ENCODE assay signal across 8 mouse cellular contexts in genomic region chr8:122697181-122697581, GRCm38 (mm10). TPM values are rescaled to one million over a fixed set of nuclear protein-coding genes. Genes with fewer than 3 reads are reported as not detected.
DNase-seq lines count a peak whose midpoint lies in the region; ATAC-seq and TF ChIP-seq lines count a peak whose summit lies in the region.

No protein-coding gene starts in this region.

- no peak overlapping the region for H3K4me2 ChIP-seq in midbrain, postnatal 0 days (ENCODE audit: low read depth, low read length, poor library complexity, severe bottlenecking)
- H3K4me2 ChIP-seq in midbrain, embryonic 15.5 days = no peak overlapping the region
- no peak overlapping the region for H3K4me2 ChIP-seq in kidney, postnatal 0 days (ENCODE audit: low read length)

- H3K27ac ChIP-seq in midbrain, postnatal 0 days (ENCODE audit: low read depth, low read length) = no peak overlapping the region
- H3K27ac ChIP-seq in midbrain, embryonic 15.5 days = no peak overlapping the region
- no peak overlapping the region for H3K27ac ChIP-seq in kidney, postnatal 0 days

- WGBS in midbrain, postnatal 0 days = 81% methylated on average over 3 of the region's 3 CpGs
- 82% methylated on average over 3 of the region's 3 CpGs for WGBS in midbrain, embryonic 15.5 days
- 54% methylated on average over 3 of the region's 3 CpGs for WGBS in kidney, postnatal 0 days

- H3K9me3 ChIP-seq in midbrain, postnatal 0 days (ENCODE audit: low read length) = no peaks in the 10 kb centered on the region
- no peaks in the 10 kb centered on the region for H3K9me3 ChIP-seq in midbrain, embryonic 15.5 days
- H3K9me3 ChIP-seq in kidney, postnatal 0 days (replicated peaks; ENCODE audit: low read length) = no peaks in the 10 kb centered on the region

- H3K27me3 ChIP-seq in midbrain, postnatal 0 days (ENCODE audit: insufficient read depth, low read length) = no peaks in the 10 kb centered on the region
- H3K27me3 ChIP-seq in midbrain, embryonic 15.5 days (replicated peaks) = no peaks in the 10 kb centered on the region
- H3K27me3 ChIP-seq in kidney, postnatal 0 days (ENCODE audit: insufficient read depth, low read length) = no peaks in the 10 kb centered on the region
- no peaks in the 10 kb centered on the region for H3K27me3 ChIP-seq in splenic B cell, adult 2 months (ENCODE audit: control insufficient read depth, insufficient read depth, low read length, poor library complexity, severe bottlenecking)

- no peaks in the 10 kb centered on the region for H3K4me1 ChIP-seq in midbrain, postnatal 0 days (ENCODE audit: insufficient read depth, low read length)
- no peaks in the 10 kb centered on the region for H3K4me1 ChIP-seq in midbrain, embryonic 15.5 days
- no peaks in the 10 kb centered on the region for H3K4me1 ChIP-seq in kidney, postnatal 0 days (replicated peaks; ENCODE audit: insufficient read depth, low read length)

- no peak overlapping the region for H3K4me3 ChIP-seq in midbrain, postnatal 0 days (ENCODE audit: low read depth, low read length)
- no peak overlapping the region for H3K4me3 ChIP-seq in midbrain, embryonic 15.5 days
- no peak overlapping the region for H3K4me3 ChIP-seq in kidney, postnatal 0 days (replicated peaks; ENCODE audit: low read depth, low read length)

- H3K9ac ChIP-seq in midbrain, postnatal 0 days (replicated peaks; ENCODE audit: low read length, poor library complexity, severe bottlenecking) = no peak overlapping the region
- no peak overlapping the region for H3K9ac ChIP-seq in midbrain, embryonic 15.5 days
- H3K9ac ChIP-seq in kidney, postnatal 0 days (ENCODE audit: low read depth, low read length) = no peak overlapping the region

- TF ChIP-seq CTCF in midbrain, postnatal 0 days (IDR thresholded peaks at IDR 0.05) = peak; percentile 68
- TF ChIP-seq CTCF in kidney, postnatal 0 days (IDR thresholded peaks at IDR 0.05; ENCODE audit: low read depth) = peak; percentile 61

- H3K36me3 ChIP-seq in midbrain, postnatal 0 days (ENCODE audit: insufficient read depth, low read length) = no peaks in the 10 kb centered on the region
- H3K36me3 ChIP-seq in midbrain, embryonic 15.5 days (replicated peaks) = no peaks in the 10 kb centered on the region
- no peaks in the 10 kb centered on the region for H3K36me3 ChIP-seq in kidney, postnatal 0 days (ENCODE audit: insufficient read depth, low read length)
- peaks cover 2% of the 10 kb centered on the region; the same call in 1 of the 2 replicates for H3K36me3 ChIP-seq in splenic B cell, adult 2 months (ENCODE audit: control insufficient read depth, insufficient read depth, low read length, poor library complexity, severe bottlenecking)

- DNase-seq in embryo, embryonic 11 days = peak; percentile 19
- no peak for DNase-seq in embryo, embryonic 9.5 days (ENCODE audit: extremely low spot score)
- DNase-seq in midbrain, postnatal 0 days (ENCODE audit: low spot score) = no peak
- peak; percentile 79 for DNase-seq in cerebellum, adult 9-10 months
- DNase-seq in kidney, postnatal 0 days (ENCODE audit: low spot score) = no peak
- peak; percentile 56 for DNase-seq in splenic B cell, adult 2 months (ENCODE audit: low read depth, low spot score)
- no peak for DNase-seq in T-cell, adult 2 months (ENCODE audit: low spot score)

- no peak for ATAC-seq in midbrain, postnatal 0 days (ENCODE audit: low FRiP score)
- ATAC-seq in midbrain, embryonic 15.5 days (replicated peaks) = no peak
- no peak for ATAC-seq in kidney, postnatal 0 days (replicated peaks; ENCODE audit: low FRiP score, low read depth)

RNA-seq across cellular contexts. Expression of gene Cbfa2t3, which starts 1.7 kb away (rescaled TPM):
- total RNA-seq in midbrain, postnatal 0 days (2014; rRNA removed) = 11.1 and 11.8 TPM in 2 replicates
- 13.3 and 15.9 TPM in 2 replicates for polyA plus RNA-seq in midbrain, postnatal 0 days (2015; fragmentation: Nextera tagmentation; extraction: Ambion mirVana)
- 20.2 and 21.4 TPM in 2 replicates for polyA plus RNA-seq in midbrain, embryonic 15.5 days (2015; fragmentation: Nextera tagmentation; extraction: Ambion mirVana)
- polyA plus RNA-seq in kidney, postnatal 0 days (2015; fragmentation: Nextera tagmentation; extraction: Ambion mirVana) = 3.6 and 4.4 TPM in 2 replicates

Comparison
In these comparisons a context has a peak if more than half of its experiments do, and no peak if none do; other contexts are left out.
1. DNase-seq: peak in embryo, embryonic 11 days (single experiment), cerebellum, adult 9-10 months (single experiment) and splenic B cell, adult 2 months (single experiment); none in embryo, embryonic 9.5 days (single experiment), midbrain, postnatal 0 days (single experiment), kidney, postnatal 0 days (single experiment) and T-cell, adult 2 months (single experiment).